Mouse (Mus musculus) embryonic fibroblast, embryonic 13.5 days (primary cell): ENCODE measurements at regions not wholly inside any gene's neighbourhood (a gene's known extent, or its start where the extent isn't known, plus 50 kb on each side); places are given as distances from the start of the nearest gene placed in this dataset.

ENCODE experiments used
- CTCF ChIP-seq: IDR thresholded peaks from 2 replicates; pipeline ENCODE4 v1.5.1; 2011; ENCODE audit warnings: mild to moderate bottlenecking, control low read depth, low read length, moderate library complexity, borderline replicate concordance; ENCODE audit not compliant: insufficient read depth
- POLR2A ChIP-seq: IDR thresholded peaks from 2 replicates; pipeline ENCODE4 v1.6.1; 2011; ENCODE audit warnings: low read depth, mild to moderate bottlenecking, control low read depth, low read length, moderate library complexity

- no peak for TF ChIP-seq CTCF
- TF ChIP-seq POLR2A: no peak
Measured at GRCm38 (mm10) chr11:18421076-18421475, 467.4 kb upstream of the Etaa1 start.
